Mouse (Mus musculus) neural tube, embryonic 11.5 days (tissue): Measurements from ENCODE around the gene Igdcc3. TPM values are rescaled to one million over a fixed set of nuclear protein-coding genes. Genes with fewer than 3 reads are reported as not detected.
A peak's percentile ranks its signal among the peaks of the same experiment; 100 is the strongest.

Experiments used
- ATAC-seq: fragments of 200-750 bp; cut with Nextera tagmentation; 2 replicates; pipeline ENCODE4 v1.8.0; 2017; ENCODE audit warnings: moderate number of reproducible peaks, mild to moderate bottlenecking, moderate TSS enrichment, moderate library complexity; ENCODE audit not compliant: insufficient read depth, low FRiP score, low TSS enrichment
- DNase-seq: peaks from one replicate; pipeline ENCODE4 v3.0.0-alpha.2; 2015; ENCODE audit warnings: low spot score
- H3K27ac ChIP-seq: fragments of 300-500 bp; sonication (generic); 2 replicates; pipeline ENCODE4 v1.5.1; 2014; ENCODE audit warnings: low read depth, mild to moderate bottlenecking, low read length
- H3K27me3 ChIP-seq: fragments of 300-500 bp; sonication (generic); 2 replicates; pipeline ENCODE4 v1.6.1; 2014; ENCODE audit warnings: mild to moderate bottlenecking, low read length, mixed read lengths; ENCODE audit not compliant: control insufficient read depth, insufficient read depth
- H3K36me3 ChIP-seq: fragments of 300-500 bp; sonication (generic); 2 replicates; pipeline ENCODE4 v1.6.1; 2014; ENCODE audit warnings: mild to moderate bottlenecking, low read length, moderate library complexity, mixed read lengths; ENCODE audit not compliant: control insufficient read depth, insufficient read depth
- H3K4me1 ChIP-seq: fragments of 300-500 bp; sonication (generic); 2 replicates; pipeline ENCODE4 v1.6.1; 2014; ENCODE audit warnings: low read length, mixed read lengths; ENCODE audit not compliant: control insufficient read depth, insufficient read depth
- H3K4me2 ChIP-seq: fragments of 300-500 bp; sonication (generic); 2 replicates; pipeline ENCODE4 v1.6.1; 2014; ENCODE audit warnings: low read depth, mild to moderate bottlenecking, moderate library complexity
- H3K4me3 ChIP-seq: fragments of 300-500 bp; sonication (generic); 2 replicates; pipeline ENCODE4 v1.5.1; 2014; ENCODE audit warnings: low read depth, low read length
- H3K9ac ChIP-seq: fragments of 300-500 bp; sonication (generic); 2 replicates; pipeline ENCODE4 v1.6.1; 2014; ENCODE audit warnings: mild to moderate bottlenecking, low read length
- H3K9me3 ChIP-seq: fragments of 300-500 bp; sonication (generic); 2 replicates; pipeline ENCODE4 v1.6.1; 2016; ENCODE audit warnings: low read length; ENCODE audit not compliant: control insufficient read depth
- WGBS: fragments of 180-500 bp; shearing (Covaris S2); extraction: QIAGEN DNeasy Blood & Tissue Kit; methylation state at CpG from one replicate; pipeline ENCODE4 v1.1.7; 2014; 5-methylcytosine and 5-hydroxymethylcytosine counted together
- polyA plus RNA-seq: library from polyadenylated mRNA; unstranded; fragments of >200 nt; fragmentation: Nextera tagmentation; extraction: Ambion mirVana; gene quantifications from 2 replicates; pipeline ENCODE4 v1.2.1, GENCODE M21; 2014

The Igdcc3 gene
- polyA plus RNA-seq, 1 experiment from 2014 or later: 71.9 TPM

- H3K4me2 ChIP-seq: peak overlapping the region; percentile 44
- WGBS: 8% methylated on average over 24 of the region's 24 CpGs
- H3K36me3 ChIP-seq: no peaks in the 10 kb centered on the region
- DNase-seq: peak; percentile 87
- no peaks in the 10 kb centered on the region for H3K9me3 ChIP-seq
- peak overlapping the region; percentile 80 for H3K27ac ChIP-seq
- peaks cover 8% of the 10 kb centered on the region for H3K4me1 ChIP-seq
- peak overlapping the region; percentile 43 for H3K9ac ChIP-seq
- ATAC-seq: peak; percentile 73
- H3K27me3 ChIP-seq: no peaks in the 10 kb centered on the region
- H3K4me3 ChIP-seq: no peak overlapping the region
These were observed 31.6 kb upstream of the Igdcc3 start for GRCm38 (mm10) chr9:65109132-65110072.

GRCm38 (mm10) chr9:65111698-65112097, 29.3 kb upstream of the Igdcc3 start:
- H3K4me2 ChIP-seq: no peak overlapping the region
- 87% methylated on average over 5 of the region's 5 CpGs for WGBS
- H3K4me1 ChIP-seq: peaks cover 8% of the 10 kb centered on the region
- DNase-seq (no peak), ATAC-seq (no peak)
- no peak overlapping the region for H3K4me3 ChIP-seq
- H3K27ac ChIP-seq: no peak overlapping the region
- no peaks in the 10 kb centered on the region for H3K36me3 ChIP-seq
- H3K9ac ChIP-seq: no peak overlapping the region
- no peaks in the 10 kb centered on the region for H3K27me3 ChIP-seq
- no peaks in the 10 kb centered on the region for H3K9me3 ChIP-seq

GRCm38 (mm10) chr9:65113694-65114093, 27.3 kb upstream of the Igdcc3 start:
- H3K4me2 ChIP-seq: no peak overlapping the region
- 93% methylated on average over 2 of the region's 2 CpGs for WGBS

GRCm38 (mm10) chr9:65115891-65116290, 25.1 kb upstream of the Igdcc3 start:
- Histone ChIP-seq H3K4me2 (no peak overlapping the region), H3K9me3 (no peaks in the 10 kb centered on the region), H3K9ac (no peak overlapping the region), H3K4me1 (no peaks in the 10 kb centered on the region), H3K36me3 (no peaks in the 10 kb centered on the region), H3K27me3 (no peaks in the 10 kb centered on the region), H3K4me3 (no peak overlapping the region), H3K27ac (no peak overlapping the region)
- no peak for DNase-seq
- no peak for ATAC-seq
- WGBS: 80% methylated on average over 2 of the region's 2 CpGs

More at GRCm38 (mm10) chr9:65113694-65114093, 27.3 kb upstream of the Igdcc3 start:
- Histone ChIP-seq H3K27me3 (no peaks in the 10 kb centered on the region), H3K36me3 (no peaks in the 10 kb centered on the region), H3K4me3 (no peak overlapping the region), H3K27ac (no peak overlapping the region), H3K4me1 (peaks cover 8% of the 10 kb centered on the region), H3K9ac (no peak overlapping the region), H3K9me3 (no peaks in the 10 kb centered on the region)
- ATAC-seq (no peak), DNase-seq (no peak)

- Histone ChIP-seq H3K4me1 (no peaks in the 10 kb centered on the region), H3K4me2 (no peak overlapping the region), H3K27ac (no peak overlapping the region), H3K9me3 (no peaks in the 10 kb centered on the region), H3K36me3 (no peaks in the 10 kb centered on the region), H3K27me3 (no peaks in the 10 kb centered on the region), H3K9ac (no peak overlapping the region), H3K4me3 (no peak overlapping the region)
- no peak for ATAC-seq
- 79% methylated on average over 2 of the region's 2 CpGs for WGBS
- no peak for DNase-seq
These were observed 23.5 kb upstream of the Igdcc3 start for GRCm38 (mm10) chr9:65117516-65117915.

GRCm38 (mm10) chr9:65120935-65121334, 20.1 kb upstream of the Igdcc3 start:
- peaks cover 4% of the 10 kb centered on the region; the same call in 1 of the 2 replicates for H3K4me1 ChIP-seq
- no peak overlapping the region for H3K4me3 ChIP-seq
- H3K9ac ChIP-seq: no peak overlapping the region
- no peak overlapping the region for H3K27ac ChIP-seq
- no peak overlapping the region for H3K4me2 ChIP-seq
- ATAC-seq: peak; percentile 45; the same call in 1 of the 2 replicates
- peak; percentile 77 for DNase-seq
- no peaks in the 10 kb centered on the region for H3K36me3 ChIP-seq
- 0 out of 2 replicates have a peak, but pooled peaks cover 6% of the 10 kb centered on the region for H3K27me3 ChIP-seq
- 4% methylated on average over 3 of the region's 3 CpGs for WGBS
- no peaks in the 10 kb centered on the region for H3K9me3 ChIP-seq

GRCm38 (mm10) chr9:65122545-65122944, 18.4 kb upstream of the Igdcc3 start:
- Histone ChIP-seq H3K36me3 (no peaks in the 10 kb centered on the region), H3K9ac (no peak overlapping the region), H3K27me3 (0 out of 2 replicates have a peak, but pooled peaks cover 6% of the 10 kb centered on the region), H3K4me1 (peaks cover 4% of the 10 kb centered on the region; the same call in 1 of the 2 replicates), H3K4me2 (0 out of 2 replicates have a peak overlapping the region, but pooled peaks have one; percentile 14), H3K9me3 (no peaks in the 10 kb centered on the region), H3K4me3 (no peak overlapping the region), H3K27ac (no peak overlapping the region)
- DNase-seq (no peak), ATAC-seq (no peak)
- WGBS: 13% methylated on average over 18 of the region's 18 CpGs

GRCm38 (mm10) chr9:65123552-65124168, 17.3 kb upstream of the Igdcc3 start:
- H3K36me3 ChIP-seq: no peaks in the 10 kb centered on the region
- no peak overlapping the region for H3K27ac ChIP-seq
- H3K9me3 ChIP-seq: no peaks in the 10 kb centered on the region
- DNase-seq (peak; percentile 85), ATAC-seq (peak; percentile 35; the same call in 1 of the 2 replicates)
- peak overlapping the region; percentile 89 for H3K4me2 ChIP-seq
- H3K4me3 ChIP-seq: peak overlapping the region; percentile 34
- peaks cover 7% of the 10 kb centered on the region for H3K4me1 ChIP-seq
- H3K9ac ChIP-seq: peak overlapping the region; percentile 60
- WGBS: 2% methylated on average over 44 of the region's 48 CpGs
- 0 out of 2 replicates have a peak, but pooled peaks cover 6% of the 10 kb centered on the region for H3K27me3 ChIP-seq
